Mouse (Mus musculus): Measurements from ENCODE around the gene Pcp4l1. TPM values are rescaled to one million over a fixed set of nuclear protein-coding genes. Genes with fewer than 3 reads are reported as not detected.

The Pcp4l1 gene
- total and polyA plus RNA-seq, 3 experiments, result not detected

GRCm38 (mm10) chr1:171232800-171233730 lies 37.0 kb upstream of the Pcp4l1 start (continued):
- TF ChIP-seq USF1 (IDR thresholded peaks at IDR 0.05; ENCODE audit: low read depth, low read length), result no peak

GRCm38 (mm10) chr1:171232348-171232747 lies 36.3 kb upstream of the Pcp4l1 start:
- no peaks in the 10 kb centered on the region for H3K9me3 ChIP-seq (replicated peaks; ENCODE audit: insufficient read depth, low read length)
- no peaks in the 10 kb centered on the region for H3K27me3 ChIP-seq (ENCODE audit: control insufficient read depth in 1 of 2, insufficient read depth in 2 of 2, low read length in 2 of 2)
- no peak for DNase-seq (ENCODE audit: low read depth, low spot score)
- H3K4me1 ChIP-seq (ENCODE audit: control insufficient read depth in 1 of 2, insufficient read depth in 2 of 2, low read length in 2 of 2), result peaks cover 0 to 10% of the 10 kb centered on the region in 2 experiments; a peak in 2 of 4 replicates
- no peak for TF ChIP-seq USF1 (IDR thresholded peaks at IDR 0.05; ENCODE audit: low read depth, low read length)
- no peak for TF ChIP-seq MEF2A (IDR thresholded peaks at IDR 0.05; ENCODE audit: extremely low read depth, insufficient replicate concordance, low read depth, low read length, poor library complexity, severe bottlenecking)
- TF ChIP-seq MAX (IDR thresholded peaks at IDR 0.05; ENCODE audit: low read length), result no peak
- TF ChIP-seq POLR2AphosphoS5 (IDR thresholded peaks at IDR 0.05; ENCODE audit: borderline replicate concordance, low read depth, low read length), result no peak
- H3K36me3 ChIP-seq (ENCODE audit: control insufficient read depth in 1 of 2, insufficient read depth in 2 of 2, low read length in 2 of 2), result peaks cover 3 to 17% of the 10 kb centered on the region in 2 experiments; a peak in 3 of 4 replicates
- H3K9ac ChIP-seq (ENCODE audit: control insufficient read depth, low read depth, low read length, poor library complexity, severe bottlenecking), result no peak overlapping the region
- no peak overlapping the region for H3K4me3 ChIP-seq (ENCODE audit: control insufficient read depth in 1 of 2, insufficient read depth in 1 of 2, low read depth in 2 of 2, low read length in 2 of 2)
- no peaks in the 10 kb centered on the region for H3K79me2 ChIP-seq (ENCODE audit: control insufficient read depth, insufficient read depth, low read length, poor library complexity)
- no peak overlapping the region for H3K27ac ChIP-seq (ENCODE audit: control insufficient read depth, low read depth, low read length)

GRCm38 (mm10) chr1:171231844-171232243 lies 35.8 kb upstream of the Pcp4l1 start:
- TF ChIP-seq HCFC1 (IDR thresholded peaks at IDR 0.05; ENCODE audit: low read depth, low read length) (no peak), BHLHE40 (IDR thresholded peaks at IDR 0.05; ENCODE audit: borderline replicate concordance, low read depth, low read length) (no peak), RCOR1 (IDR thresholded peaks at IDR 0.05; ENCODE audit: low read depth, low read length) (no peak), MAX (IDR thresholded peaks at IDR 0.05; ENCODE audit: low read length) (no peak), ETS1 (IDR thresholded peaks at IDR 0.05; ENCODE audit: low read depth, low read length) (no peak)
- Histone ChIP-seq H3K9ac (ENCODE audit: control insufficient read depth, low read depth, low read length, poor library complexity, severe bottlenecking) (no peak overlapping the region), H3K79me2 (ENCODE audit: control insufficient read depth, insufficient read depth, low read length, poor library complexity) (no peaks in the 10 kb centered on the region), H3K9me3 (replicated peaks; ENCODE audit: insufficient read depth, low read length) (no peaks in the 10 kb centered on the region), H3K4me3 (ENCODE audit: control insufficient read depth in 1 of 2, insufficient read depth in 1 of 2, low read depth in 2 of 2, low read length in 2 of 2) (no peak overlapping the region), H3K4me1 (ENCODE audit: control insufficient read depth in 1 of 2, insufficient read depth in 2 of 2, low read length in 2 of 2) (peaks cover 0 to 10% of the 10 kb centered on the region in 2 experiments; a peak in 2 of 4 replicates), H3K27ac (ENCODE audit: control insufficient read depth, low read depth, low read length) (no peak overlapping the region), H3K36me3 (ENCODE audit: control insufficient read depth in 1 of 2, insufficient read depth in 2 of 2, low read length in 2 of 2) (peaks cover 3 to 17% of the 10 kb centered on the region in 2 experiments; a peak in 3 of 4 replicates), H3K27me3 (ENCODE audit: control insufficient read depth in 1 of 2, insufficient read depth in 2 of 2, low read length in 2 of 2) (no peaks in the 10 kb centered on the region)
- DNase-seq (ENCODE audit: low read depth, low spot score), result no peak

GRCm38 (mm10) chr1:171230215-171230614 lies 34.1 kb upstream of the Pcp4l1 start:
- Histone ChIP-seq H3K27ac (ENCODE audit: control insufficient read depth, low read depth, low read length) (no peak overlapping the region), H3K4me1 (ENCODE audit: control insufficient read depth in 1 of 2, insufficient read depth in 2 of 2, low read length in 2 of 2) (peaks cover 0 to 10% of the 10 kb centered on the region in 2 experiments; a peak in 2 of 4 replicates), H3K79me2 (ENCODE audit: control insufficient read depth, insufficient read depth, low read length, poor library complexity) (no peaks in the 10 kb centered on the region), H3K9me3 (replicated peaks; ENCODE audit: insufficient read depth, low read length) (no peaks in the 10 kb centered on the region), H3K9ac (ENCODE audit: control insufficient read depth, low read depth, low read length, poor library complexity, severe bottlenecking) (no peak overlapping the region), H3K36me3 (ENCODE audit: control insufficient read depth in 1 of 2, insufficient read depth in 2 of 2, low read length in 2 of 2) (peaks cover 0 to 17% of the 10 kb centered on the region in 2 experiments; a peak in 2 of 4 replicates), H3K4me3 (ENCODE audit: control insufficient read depth in 1 of 2, insufficient read depth in 1 of 2, low read depth in 2 of 2, low read length in 2 of 2) (no peak overlapping the region), H3K27me3 (ENCODE audit: control insufficient read depth in 1 of 2, insufficient read depth in 2 of 2, low read length in 2 of 2) (no peaks in the 10 kb centered on the region)
- no peak for DNase-seq (ENCODE audit: low read depth, low spot score)
- TF ChIP-seq POLR2AphosphoS2 (IDR thresholded peaks at IDR 0.05; ENCODE audit: low read length) (no peak), MYB (IDR thresholded peaks at IDR 0.05; ENCODE audit: low read depth, low read length) (no peak), UBTF (IDR thresholded peaks at IDR 0.05; ENCODE audit: borderline replicate concordance, insufficient read depth, low read depth, low read length) (no peak), E2F4 (IDR thresholded peaks at IDR 0.05; ENCODE audit: borderline replicate concordance, low read depth, low read length) (no peak), TCF12 (IDR thresholded peaks at IDR 0.05; ENCODE audit: low read depth, low read length) (no peak), POLR2A (IDR thresholded peaks at IDR 0.05; ENCODE audit: control insufficient read depth in 1 of 2, insufficient read depth in 1 of 2, low read depth in 1 of 2, low read length in 2 of 2, poor library complexity in 1 of 2) (no peak), MAX (IDR thresholded peaks at IDR 0.05; ENCODE audit: low read length) (no peak), USF2 (IDR thresholded peaks at IDR 0.05; ENCODE audit: borderline replicate concordance in 1 of 2, insufficient read depth in 1 of 2, low read depth in 1 of 2, low read length in 2 of 2) (no peak), HCFC1 (IDR thresholded peaks at IDR 0.05; ENCODE audit: low read depth, low read length) (no peak), MAZ (IDR thresholded peaks at IDR 0.05; ENCODE audit: low read depth, low read length) (no peak), ZMIZ1 (IDR thresholded peaks at IDR 0.05; ENCODE audit: low read depth, low read length) (no peak), ZKSCAN1 (IDR thresholded peaks at IDR 0.05; ENCODE audit: low read depth, low read length) (no peak), ELF1 (IDR thresholded peaks at IDR 0.05; ENCODE audit: low read depth, low read length) (no peak)

Data from MEL (cell line).